Mouse (Mus musculus) olfactory bulb, adult 2 months (tissue): ENCODE results near the gene 1110065P20Rik.

Source experiments
- CTCF ChIP-seq: fragments of 200-500 bp; IDR thresholded peaks from 2 replicates; pipeline ENCODE4 v1.5.1; 2012; ENCODE audit warnings: low read depth, mild to moderate bottlenecking, low read length, moderate library complexity; ENCODE audit not compliant: insufficient read depth
- POLR2A ChIP-seq: fragments of 200-500 bp; IDR thresholded peaks from 2 replicates; pipeline ENCODE4 v1.6.1; 2012; ENCODE audit warnings: mild to moderate bottlenecking, low read depth, low read length, moderate library complexity; ENCODE audit not compliant: insufficient read depth

- TF ChIP-seq CTCF: no peak
- TF ChIP-seq POLR2A: no peak
Observed at GRCm38 (mm10) chr4:124889935-124890334, 38.9 kb upstream of the 1110065P20Rik start.
